Mouse (Mus musculus) intestine, embryonic 15.5 days (tissue): Measurements from ENCODE around the gene Gm7879. TPM values are rescaled to one million over a fixed set of nuclear protein-coding genes. Genes with fewer than 3 reads are reported as not detected.

Experiments used
- ATAC-seq: fragments of 200-750 bp; cut with Nextera tagmentation; 2 replicates; pipeline ENCODE4 v1.8.0; 2017; ENCODE audit warnings: moderate TSS enrichment, moderate library complexity
- H3K27ac ChIP-seq: fragments of 300-500 bp; sonication (generic); 2 replicates; pipeline ENCODE4 v1.5.1; 2015; ENCODE audit warnings: mild to moderate bottlenecking, inconsistent platforms
- H3K27me3 ChIP-seq: fragments of 300-500 bp; sonication (generic); replicated peaks from 2 replicates; pipeline ENCODE4 v1.6.1; 2015; ENCODE audit warnings: inconsistent platforms
- H3K36me3 ChIP-seq: fragments of 300-500 bp; sonication (generic); 2 replicates; pipeline ENCODE4 v1.6.1; 2015; ENCODE audit warnings: inconsistent platforms
- H3K4me1 ChIP-seq: fragments of 300-500 bp; sonication (generic); replicated peaks from 2 replicates; pipeline ENCODE4 v1.6.1; 2015; ENCODE audit warnings: inconsistent platforms
- H3K4me2 ChIP-seq: fragments of 300-500 bp; sonication (generic); replicated peaks from 2 replicates; pipeline ENCODE4 v1.6.1; 2015; ENCODE audit warnings: mild to moderate bottlenecking, inconsistent platforms
- H3K4me3 ChIP-seq: fragments of 300-500 bp; sonication (generic); replicated peaks from 2 replicates; pipeline ENCODE4 v1.5.1; 2015; ENCODE audit warnings: inconsistent platforms
- H3K9ac ChIP-seq: fragments of 300-500 bp; sonication (generic); 2 replicates; pipeline ENCODE4 v1.6.1; 2015; ENCODE audit warnings: inconsistent platforms
- H3K9me3 ChIP-seq: fragments of 300-500 bp; sonication (generic); 2 replicates; pipeline ENCODE4 v1.6.1; 2016; ENCODE audit warnings: inconsistent platforms
- WGBS: fragments of 180-500 bp; shearing (Covaris S2); methylation state at CpG from one replicate; pipeline ENCODE4 v1.1.7; 2015; 5-methylcytosine and 5-hydroxymethylcytosine counted together
- polyA plus RNA-seq: library from polyadenylated mRNA; unstranded; fragments of >200 nt; fragmentation: Nextera tagmentation; extraction: Ambion mirVana; gene quantifications from 2 replicates; pipeline ENCODE4 v1.2.1, GENCODE M21; 2015

Gm7879 gene
- polyA plus RNA-seq, 1 experiment from 2014 or later, result 0.43 TPM

DNA sequence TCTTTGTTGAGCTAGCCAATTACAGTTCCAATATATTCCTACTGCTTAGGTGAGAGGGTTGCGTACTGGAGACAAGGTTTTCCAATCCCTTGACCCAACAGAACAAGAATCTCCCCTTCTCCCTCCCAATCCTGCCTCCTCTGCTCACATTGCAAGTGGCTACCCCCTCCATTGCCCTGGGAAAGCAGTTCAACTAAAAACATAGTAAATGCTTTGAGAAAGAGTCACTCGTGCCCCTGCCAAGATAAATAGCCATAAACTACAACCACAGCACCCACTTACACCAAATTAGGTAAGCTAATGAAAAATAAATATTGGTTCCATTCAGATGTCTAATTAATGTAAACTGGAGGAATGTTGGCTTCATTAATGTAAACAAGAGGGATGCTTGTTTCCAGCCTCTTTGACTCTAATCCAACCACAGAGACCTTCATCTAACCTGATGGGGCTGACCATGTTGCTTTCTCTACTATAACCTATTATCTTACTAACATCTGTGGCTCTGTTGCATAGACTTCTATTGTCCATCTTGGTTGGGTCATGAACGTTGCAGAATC lies 47.0 kb downstream of the Gm7879 start:
- ATAC-seq, result no peak
- H3K4me1 ChIP-seq, result no peaks in the 10 kb centered on the region
- H3K27me3 ChIP-seq, result no peaks in the 10 kb centered on the region
- no peaks in the 10 kb centered on the region for H3K36me3 ChIP-seq
- no peak overlapping the region for H3K9ac ChIP-seq
- 76% methylated on average over 3 of the region's 3 CpGs for WGBS
- H3K4me2 ChIP-seq, result no peak overlapping the region
- H3K4me3 ChIP-seq, result no peak overlapping the region
- no peak overlapping the region for H3K27ac ChIP-seq
- no peaks in the 10 kb centered on the region for H3K9me3 ChIP-seq

DNA sequence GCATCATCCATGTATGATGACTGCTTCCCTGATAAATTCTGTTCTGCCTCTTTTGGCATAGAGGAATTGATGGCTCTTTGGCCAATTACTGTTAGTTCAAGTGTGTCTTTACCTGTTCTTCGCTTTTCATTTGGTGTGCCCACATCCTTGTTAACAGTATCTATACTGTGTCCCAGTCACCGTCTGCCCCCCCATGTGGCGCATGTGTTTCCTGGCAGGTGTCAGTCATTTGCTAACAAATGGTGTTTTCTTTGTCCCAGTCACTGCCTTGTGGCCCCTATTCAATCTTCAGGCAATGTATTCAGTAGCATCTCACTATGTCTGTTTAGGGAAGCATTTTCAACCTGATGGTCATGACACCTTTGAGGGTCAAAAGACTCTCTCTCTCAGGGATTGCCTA lies 48.1 kb downstream of the Gm7879 start:
- ATAC-seq, result no peak
- H3K36me3 ChIP-seq, result no peaks in the 10 kb centered on the region
- no peaks in the 10 kb centered on the region for H3K27me3 ChIP-seq
- H3K4me2 ChIP-seq, result no peak overlapping the region
- H3K4me1 ChIP-seq, result no peaks in the 10 kb centered on the region
- H3K27ac ChIP-seq, result no peak overlapping the region
- WGBS, result 89% methylated on average over 3 of the region's 3 CpGs
- H3K9ac ChIP-seq, result no peak overlapping the region
- H3K4me3 ChIP-seq, result no peak overlapping the region
- H3K9me3 ChIP-seq, result no peaks in the 10 kb centered on the region

Other genes starting within 250 kb of the Gm7879 start
- gene Bst1, start 94.3 kb upstream of the Gm7879 start, polyA plus RNA-seq, result 0.88 and 0.97 TPM in 2 replicates
- gene Fbxl5, start 91.5 kb upstream of the Gm7879 start, polyA plus RNA-seq, result 56.5 and 60.8 TPM in 2 replicates
- 13.1 and 14.5 TPM in 2 replicates for gene Cd38, start 44.6 kb upstream of the Gm7879 start, polyA plus RNA-seq
- 82.5 and 96.9 TPM in 2 replicates for gene Fgfbp1, start 68.6 kb downstream of the Gm7879 start, polyA plus RNA-seq
- 38.2 and 39.6 TPM in 2 replicates for gene Prom1, start 188.9 kb downstream of the Gm7879 start, polyA plus RNA-seq